Mouse (Mus musculus) common myeloid progenitor, adult 5-6 weeks (primary cell): ENCODE measurements at regions not wholly inside any gene's neighbourhood (a gene's known extent, or its start where the extent isn't known, plus 50 kb on each side); places are given as distances from the start of the nearest gene placed in this dataset.
A peak's percentile ranks its signal among the peaks of the same experiment; 100 is the strongest.
"Not testable (repeated sequence)": the region's sequence is repeated elsewhere in the genome, so short reads cannot be mapped to it uniquely, and the experiment has no call there.

ENCODE experiments used
- ATAC-seq: replicated peaks from 2 replicates; pipeline ENCODE4 v1.8.0; 2016; ENCODE audit warnings: low read depth, mild to moderate bottlenecking, moderate TSS enrichment, inconsistent platforms; ENCODE audit not compliant: poor library complexity, severe bottlenecking

GRCm38 (mm10) chr15:52406156-52406885 is 1478.4 kb upstream of the Gm7489 start:
- ATAC-seq, result no peak

GRCm38 (mm10) chr15:52412869-52413771 is 1471.6 kb upstream of the Gm7489 start:
- ATAC-seq, result no peak

DNA sequence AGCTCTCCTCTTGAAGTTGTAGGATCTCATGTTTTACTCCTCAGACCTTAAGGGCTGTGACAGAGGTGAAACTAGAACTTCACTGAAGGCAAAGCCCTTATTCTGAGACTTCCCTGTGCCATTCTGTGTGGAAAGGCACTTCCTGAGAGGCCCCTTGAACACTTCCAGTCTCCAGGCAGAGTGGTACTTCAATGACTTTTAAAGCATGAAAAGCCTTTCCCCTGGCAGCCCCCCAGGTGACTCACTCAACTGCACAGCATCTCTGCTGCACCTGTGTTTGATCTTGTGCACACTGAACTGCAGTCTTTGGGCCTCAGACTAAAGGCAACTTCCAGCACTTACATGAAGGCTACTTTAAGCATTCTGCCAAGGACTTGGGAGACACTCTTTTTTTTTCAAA is 1458.7 kb upstream of the Gm7489 start:
- ATAC-seq, result no peak

DNA sequence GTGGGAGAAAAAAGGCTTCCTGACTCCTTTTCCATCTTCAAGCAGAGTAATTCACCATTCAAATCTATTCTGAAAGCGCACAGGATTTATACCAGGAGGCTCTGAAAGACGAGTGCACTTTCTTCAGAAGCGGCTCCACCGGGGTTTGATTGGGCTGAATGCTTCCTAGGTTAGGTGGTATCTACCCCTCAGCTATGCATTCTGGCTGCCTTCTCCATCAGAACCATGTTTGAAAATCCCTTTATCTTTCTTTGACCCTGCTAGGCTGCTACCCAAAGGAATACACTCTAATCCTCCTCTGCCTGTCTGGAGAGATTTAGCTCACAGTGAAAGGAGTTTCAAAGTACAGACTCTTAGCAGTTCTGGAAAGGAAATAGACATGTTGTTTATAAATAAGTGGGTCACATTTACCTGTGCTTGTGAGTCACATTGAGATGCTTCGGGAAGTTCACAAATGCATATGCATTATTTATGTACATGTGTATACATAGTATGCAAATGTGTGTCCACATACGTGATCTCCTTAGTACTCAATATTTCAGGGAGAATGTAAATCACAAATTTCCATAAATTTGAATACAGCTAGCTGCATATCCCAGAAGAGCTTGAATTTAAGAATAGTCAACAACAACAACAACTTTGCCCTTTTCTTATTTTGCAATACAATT is 1454.1 kb upstream of the Gm7489 start:
- no peak for ATAC-seq

- ATAC-seq, result no peak
Observed at GRCm38 (mm10) chr15:52433639-52434038, 1451.1 kb upstream of the Gm7489 start.

DNA sequence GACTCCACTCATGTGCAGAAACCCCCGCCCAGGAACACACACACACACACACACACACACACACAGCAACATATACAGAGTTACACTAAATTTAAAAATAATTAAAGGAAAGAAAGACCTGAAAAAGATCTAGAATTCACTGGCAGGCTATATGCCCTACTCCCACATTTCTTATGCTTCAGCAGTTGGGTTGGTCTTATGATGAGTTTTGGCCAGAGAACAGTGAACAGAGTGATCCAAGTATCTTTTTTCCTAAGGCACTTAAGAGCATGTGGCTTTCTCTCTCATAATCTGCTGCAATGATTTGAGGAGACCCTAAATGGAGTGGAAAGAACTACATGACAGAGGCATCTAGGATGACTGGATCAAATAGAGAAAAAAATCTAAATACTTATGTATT is 1446.3 kb upstream of the Gm7489 start:
- no peak for ATAC-seq

DNA sequence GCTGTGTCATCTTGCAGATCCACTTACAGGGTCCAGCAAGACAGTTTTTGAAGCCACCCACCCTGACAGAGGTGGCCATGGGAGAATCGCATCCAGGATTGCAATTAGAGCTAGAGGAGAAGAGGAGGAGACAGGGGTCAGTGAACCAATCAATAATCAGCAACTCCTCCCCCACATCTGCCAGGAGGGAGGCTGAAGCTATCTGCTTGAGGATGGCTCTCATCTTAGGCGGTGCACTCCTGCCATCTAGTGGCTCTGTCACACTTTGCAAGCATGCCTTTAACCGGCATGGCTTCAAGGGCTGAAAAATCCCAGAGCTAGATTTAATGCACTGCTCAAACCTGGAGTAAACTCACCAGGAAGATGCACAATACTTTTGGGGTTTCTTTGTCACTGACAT is 1425.9 kb upstream of the Gm7489 start:
- ATAC-seq, result peak; percentile 98

DNA sequence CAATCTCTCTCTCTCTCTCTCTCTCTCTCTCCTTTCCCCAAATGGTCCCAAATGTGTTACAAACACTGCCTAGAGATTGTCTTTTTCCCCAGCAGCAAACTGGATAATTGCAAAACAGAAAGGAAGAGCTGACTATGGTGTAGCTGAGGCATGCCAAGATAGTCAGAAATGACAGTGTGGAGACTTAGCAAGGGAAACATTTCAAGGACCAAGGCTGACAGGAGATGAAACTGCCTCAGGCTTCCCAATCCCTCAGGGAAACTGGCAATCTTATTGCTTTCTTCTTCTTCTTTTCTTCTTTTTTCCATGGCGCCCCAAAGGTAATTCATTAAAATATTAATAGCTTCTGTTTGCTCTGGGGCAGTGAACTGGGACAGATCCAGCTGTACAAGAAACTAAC is 1425.4 kb upstream of the Gm7489 start:
- ATAC-seq, result no peak

DNA sequence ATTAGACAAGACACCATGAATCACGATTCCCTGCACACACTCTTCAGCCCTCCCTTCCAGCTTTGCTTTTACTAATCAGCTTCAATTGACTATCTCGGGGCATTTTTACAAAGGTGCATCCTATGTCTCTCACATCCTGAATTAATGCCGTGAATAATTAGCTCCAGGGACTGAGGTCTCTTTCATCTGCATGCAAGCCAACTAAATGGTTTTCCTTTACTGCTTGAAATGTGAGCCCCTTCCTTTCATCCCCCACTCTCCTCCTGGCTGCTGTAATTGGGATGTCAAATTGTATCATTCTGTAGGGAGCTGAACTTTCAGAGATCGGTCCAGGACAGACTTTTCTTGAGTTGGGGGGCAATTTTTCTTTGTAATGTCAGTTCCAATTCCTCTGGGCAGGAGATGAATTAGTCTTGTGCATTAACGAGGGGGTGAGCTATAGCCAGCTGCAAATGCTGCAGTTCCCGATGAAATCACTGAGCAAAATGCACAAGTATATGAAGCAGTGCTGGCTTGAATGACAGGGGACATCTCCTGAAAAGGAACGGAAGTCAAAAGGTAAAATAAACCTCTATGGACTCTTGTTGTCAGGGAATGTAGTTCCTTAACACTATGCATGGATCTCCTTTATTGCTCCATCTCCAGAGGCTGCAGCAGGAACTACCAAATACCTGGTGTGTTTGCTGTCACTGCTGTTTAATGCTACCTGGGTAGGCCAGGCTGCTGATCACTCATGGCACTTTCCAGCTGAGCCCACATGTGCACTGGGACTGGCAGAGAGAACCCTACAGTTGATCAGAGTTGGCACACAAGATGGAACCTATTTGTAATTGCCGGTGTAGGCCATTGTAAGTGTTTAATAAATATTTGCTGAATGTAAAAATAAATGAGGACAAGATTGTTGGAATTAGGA is 1420.2 kb upstream of the Gm7489 start:
- no peak for ATAC-seq

GRCm38 (mm10) chr15:52478124-52478523 is 1406.6 kb upstream of the Gm7489 start:
- ATAC-seq, result not testable (repeated sequence)

- ATAC-seq, result no peak
Observed at GRCm38 (mm10) chr15:52480834-52481233, 1403.9 kb upstream of the Gm7489 start.

DNA sequence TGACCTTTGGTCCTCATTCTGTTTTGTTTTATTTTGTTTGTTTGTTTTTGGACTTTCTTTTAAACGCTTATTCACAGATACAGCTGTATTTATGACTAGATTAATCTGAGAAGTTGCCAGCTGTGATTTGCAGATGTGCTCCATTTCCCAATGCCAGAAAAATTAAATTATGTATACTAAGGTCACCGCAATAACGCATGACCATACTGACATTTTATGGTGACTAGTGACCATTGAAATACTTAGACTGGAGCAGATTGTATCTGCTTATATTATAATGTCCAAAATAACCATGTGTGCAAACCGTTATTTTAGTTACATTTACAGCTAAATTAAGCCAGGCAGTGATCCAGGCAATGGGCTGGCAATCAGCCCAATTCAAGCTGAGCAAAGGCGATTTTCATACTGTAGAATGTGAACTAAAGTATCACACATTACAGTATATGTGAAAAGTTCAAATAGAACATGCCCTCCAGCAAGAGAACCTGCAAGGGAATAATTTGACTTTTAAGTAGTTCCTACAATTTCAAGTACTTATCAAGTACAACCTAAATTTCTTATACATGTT is 1401.0 kb upstream of the Gm7489 start:
- no peak for ATAC-seq

GRCm38 (mm10) chr15:52484276-52484675 is 1400.4 kb upstream of the Gm7489 start:
- no peak for ATAC-seq

DNA sequence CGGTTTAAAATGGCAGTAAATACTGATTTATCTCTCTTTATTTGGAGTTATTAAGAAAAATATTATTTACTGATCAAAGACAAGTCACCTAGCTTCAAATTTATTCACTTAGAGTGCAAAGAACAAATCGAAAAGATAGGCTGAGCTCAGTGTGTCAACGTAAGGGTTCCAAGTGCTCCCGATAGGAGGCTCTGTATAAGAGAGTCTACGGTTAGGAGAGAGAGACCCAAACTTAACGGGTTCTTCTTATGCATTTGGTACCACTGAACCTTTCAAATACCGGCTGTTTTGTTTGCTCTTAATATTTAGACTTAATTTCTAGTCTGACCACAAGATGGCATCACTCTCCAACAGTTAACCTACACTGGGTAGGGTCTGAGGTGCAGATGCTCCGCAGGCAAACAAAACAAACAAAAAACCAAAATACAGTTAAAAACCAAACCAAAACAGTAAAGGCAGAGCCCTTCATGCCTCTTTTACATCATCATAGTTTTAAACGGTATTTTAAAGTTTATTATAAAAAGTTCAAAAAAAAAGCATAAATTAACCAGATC is 1379.4 kb upstream of the Gm7489 start:
- peak; percentile 57 for ATAC-seq

GRCm38 (mm10) chr15:52506930-52507329 is 1377.8 kb upstream of the Gm7489 start:
- ATAC-seq, result peak; percentile 59

DNA sequence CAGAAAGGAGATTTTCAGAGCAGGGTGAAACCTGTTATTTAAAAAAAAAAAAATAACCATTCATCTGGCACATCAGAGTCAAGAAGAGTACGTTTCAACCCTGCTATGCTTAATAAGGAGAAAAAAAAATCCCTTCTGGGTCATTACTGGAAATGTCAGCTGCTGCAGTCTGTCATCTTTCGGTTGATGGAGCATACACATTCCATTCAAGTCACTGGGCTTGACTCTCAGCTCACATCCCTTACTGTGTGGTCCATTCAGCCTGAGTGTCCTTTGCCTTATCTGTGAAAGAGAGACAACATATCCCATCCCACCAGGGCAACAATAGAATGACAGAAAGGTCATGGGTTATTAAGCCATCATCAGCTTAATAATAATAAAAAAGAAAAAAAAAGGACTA is 1376.1 kb upstream of the Gm7489 start:
- no peak for ATAC-seq

GRCm38 (mm10) chr15:52510137-52510536 is 1374.6 kb upstream of the Gm7489 start:
- peak; percentile 94 for ATAC-seq

DNA sequence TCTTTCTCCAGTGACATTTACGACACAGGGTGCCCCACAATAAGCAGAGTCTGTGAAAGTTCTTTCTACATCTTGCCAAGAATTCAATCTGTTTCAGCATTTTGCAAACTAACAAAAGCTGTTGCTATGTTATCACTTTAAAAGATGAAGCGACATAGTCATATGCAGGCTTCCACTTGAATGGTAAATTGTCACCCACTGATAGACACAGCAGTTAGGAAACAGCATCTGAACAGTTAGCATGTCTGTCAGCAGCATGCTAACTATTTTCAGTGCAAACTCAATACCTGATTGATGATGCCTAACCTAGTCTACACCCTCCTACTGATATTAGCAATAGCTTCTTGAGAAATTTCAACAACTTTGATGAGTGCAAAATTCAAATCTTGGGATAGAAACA is 1348.1 kb upstream of the Gm7489 start:
- no peak for ATAC-seq

DNA sequence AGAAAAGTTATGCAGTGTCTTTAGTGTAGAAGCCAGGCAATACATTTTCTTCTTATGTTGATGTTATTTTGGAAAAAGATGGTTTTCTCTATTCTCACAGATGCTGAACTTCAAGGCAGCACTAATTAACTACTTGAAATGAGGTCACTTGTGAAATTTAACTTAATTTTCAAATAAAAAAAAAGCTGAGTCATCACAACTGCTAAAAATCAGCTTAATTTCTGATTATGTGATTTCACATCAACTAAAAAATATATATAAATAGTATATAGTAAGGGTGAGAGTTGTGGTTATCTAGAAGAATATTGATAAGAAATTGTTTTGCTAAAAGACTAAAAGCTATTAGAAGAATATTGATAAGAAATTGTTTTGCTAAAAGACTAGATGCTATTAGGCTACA is 1326.0 kb upstream of the Gm7489 start:
- no peak for ATAC-seq
